Mouse (Mus musculus) cortical plate, adult 2 months (tissue): ENCODE measurements around the gene Gm21119.
"Not testable (repeated sequence)": the region's sequence is repeated elsewhere in the genome, so short reads cannot be mapped to it uniquely, and the experiment has no call there.

Experiments used
- CTCF ChIP-seq: fragments of 200-500 bp; IDR thresholded peaks from 2 replicates; pipeline ENCODE4 v1.5.1; 2011; ENCODE audit warnings: mild to moderate bottlenecking, control low read depth, low read length; ENCODE audit not compliant: insufficient read depth; ENCODE audit errors: extremely low read depth
- POLR2A ChIP-seq: fragments of 200-500 bp; IDR thresholded peaks from 2 replicates; pipeline ENCODE4 v1.6.1; 2011; ENCODE audit warnings: mild to moderate bottlenecking, low read length, control low read depth; ENCODE audit not compliant: insufficient read depth; ENCODE audit errors: extremely low read depth

GRCm38 (mm10) chr8:20581081-20581480 is 33.6 kb upstream of the Gm21119 start:
- TF ChIP-seq POLR2A, CTCF: not testable (repeated sequence)
